Mouse (Mus musculus) cerebellum, adult 2 months (tissue): ENCODE measurements at regions not wholly inside any gene's neighbourhood (a gene's known extent, or its start where the extent isn't known, plus 50 kb on each side); places are given as distances from the start of the nearest gene placed in this dataset.

Experiments used
- CTCF ChIP-seq: fragments of 200-500 bp; IDR thresholded peaks from 2 replicates; pipeline ENCODE4 v1.5.1; 2011; ENCODE audit warnings: low read depth, mild to moderate bottlenecking, control low read depth, low read length, moderate library complexity, borderline replicate concordance; ENCODE audit not compliant: insufficient read depth
- POLR2A ChIP-seq: fragments of 200-500 bp; IDR thresholded peaks from 2 replicates; pipeline ENCODE4 v1.6.1; 2011; ENCODE audit warnings: low read length, control low read depth, borderline replicate concordance; ENCODE audit not compliant: insufficient read depth

- no peak for TF ChIP-seq CTCF
- no peak for TF ChIP-seq POLR2A
Observed at GRCm38 (mm10) chr6:84477072-84477471, 116.6 kb downstream of the Cyp26b1 start.
